Mouse (Mus musculus): ENCODE results near the gene Emilin2.

Gene Emilin2

DNA sequence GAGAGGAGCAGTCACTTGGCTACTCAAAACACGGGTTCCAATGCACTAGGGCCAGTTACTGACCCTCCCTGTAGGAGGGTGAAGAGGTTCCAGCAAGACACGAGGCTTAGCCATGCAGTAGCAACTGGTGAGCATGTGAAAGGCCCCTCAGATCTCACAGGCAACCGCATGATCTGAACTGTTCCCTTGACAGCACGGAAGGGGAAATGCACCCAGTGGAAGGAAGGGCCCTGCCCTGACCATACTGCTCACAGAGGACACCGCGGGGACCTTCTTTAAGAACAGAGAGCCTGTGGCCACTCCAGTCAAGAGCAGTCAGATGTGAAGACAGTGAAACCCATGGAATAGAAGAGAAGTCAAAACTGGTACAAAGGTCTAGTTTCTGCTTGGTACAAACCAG lies 48.6 kb downstream of the Emilin2 start:
- no peak for DNase-seq

- DNase-seq: no peak
Measured at GRCm38 (mm10) chr17:71260658-71261057, 51.1 kb downstream of the Emilin2 start.

- no peak for DNase-seq
Measured at GRCm38 (mm10) chr17:71259727-71260126, 52.1 kb downstream of the Emilin2 start.

DNA sequence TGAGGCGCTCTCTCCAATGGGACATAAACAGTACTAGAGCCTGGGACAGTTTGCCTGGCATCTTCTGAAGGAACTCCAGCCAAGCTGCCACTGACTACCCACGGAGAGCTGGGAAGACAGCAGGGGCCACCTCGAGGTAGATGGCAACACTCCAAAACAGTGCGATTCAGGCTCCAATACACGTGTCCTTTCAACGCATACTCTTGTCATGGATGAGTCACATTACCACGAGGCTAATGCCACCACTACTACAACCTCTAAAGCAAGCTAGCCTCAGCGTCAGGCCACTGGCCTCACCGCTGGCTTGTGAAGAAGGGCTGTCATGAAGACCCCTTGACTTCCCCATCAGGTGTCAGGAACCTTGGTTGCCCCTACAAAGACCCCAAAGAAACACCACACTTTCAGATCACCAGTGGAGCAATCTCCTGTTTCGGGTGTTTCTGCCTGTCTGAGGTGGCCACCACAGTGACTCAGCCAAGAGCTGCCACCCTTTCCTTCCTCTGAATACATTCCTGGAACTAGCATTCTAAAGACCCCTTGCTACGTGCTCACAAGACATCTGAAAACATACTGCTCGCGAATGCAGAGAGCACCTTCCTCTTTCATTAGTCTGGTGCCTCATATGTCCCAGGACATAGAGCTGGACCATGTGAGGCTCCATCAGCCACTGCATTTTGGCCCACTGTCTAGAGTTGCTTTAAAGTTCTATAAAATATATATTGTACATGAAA lies 54.8 kb downstream of the Emilin2 start:
- DNase-seq: no peak

DNA sequence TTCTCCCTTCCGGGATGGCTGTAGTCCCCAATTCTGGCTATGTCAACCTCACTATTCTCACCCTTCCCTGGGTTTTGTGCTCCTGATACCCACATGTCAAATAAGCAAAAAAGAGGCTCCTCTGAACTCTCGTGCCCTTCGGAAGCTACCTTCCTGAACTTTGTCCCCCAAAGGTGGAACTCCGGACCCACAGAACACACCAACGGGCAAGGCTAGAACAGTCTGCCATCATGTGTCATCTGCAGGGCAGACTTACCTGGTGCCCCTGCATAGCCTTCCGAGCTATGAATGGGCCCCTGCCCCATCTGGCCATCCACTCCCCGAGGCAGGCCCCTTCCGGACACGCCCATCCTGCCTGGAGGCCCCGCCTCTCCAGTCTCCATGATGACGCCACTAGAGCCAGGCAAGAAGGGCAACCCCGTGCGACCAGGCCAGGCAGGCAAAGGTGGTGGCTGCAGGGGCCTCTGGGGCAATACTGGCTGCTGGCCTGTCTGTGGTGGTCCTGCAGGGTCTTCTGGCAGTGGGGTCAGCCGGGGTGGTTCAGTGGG lies 55.6 kb downstream of the Emilin2 start:
- DNase-seq: no peak

DNA sequence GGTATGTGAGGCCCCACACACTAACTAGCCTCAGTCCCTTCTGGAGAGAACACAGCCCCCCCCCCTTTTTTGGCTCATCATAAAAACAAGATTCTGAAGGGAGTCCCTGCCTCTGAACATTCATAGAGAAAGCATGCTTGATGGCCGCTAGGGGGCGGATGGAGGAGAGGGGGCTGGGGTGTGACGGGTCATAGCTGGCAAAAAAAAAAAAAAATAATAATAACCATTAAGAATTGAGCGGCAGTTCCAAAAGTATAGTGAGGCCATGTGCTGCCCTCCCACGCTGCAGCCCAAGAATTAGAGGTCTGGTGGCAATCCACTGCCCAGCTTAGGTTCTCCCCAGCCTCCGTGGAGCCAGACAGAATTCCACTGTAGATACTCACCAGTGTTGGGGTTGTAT lies 57.0 kb downstream of the Emilin2 start:
- no peak for DNase-seq

DNA sequence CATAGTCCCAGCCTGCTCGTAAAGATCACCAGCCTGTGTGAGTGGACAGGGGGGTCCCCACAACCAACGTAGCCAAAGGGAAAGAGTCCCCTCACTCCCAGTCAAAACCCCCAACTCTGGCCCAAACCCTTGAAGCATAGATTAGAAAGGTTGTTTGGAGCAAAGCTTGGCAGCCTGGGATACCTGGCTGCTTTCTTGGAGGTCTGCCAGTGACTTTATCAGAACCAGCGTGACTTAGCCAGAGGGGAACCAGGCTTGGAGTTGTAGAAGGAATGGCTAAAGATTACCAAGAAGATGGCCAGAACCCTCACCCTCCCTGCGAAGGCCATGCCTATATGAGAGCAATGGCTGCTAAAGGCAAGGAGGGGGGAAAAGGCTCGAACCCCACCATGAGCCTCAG lies 57.7 kb downstream of the Emilin2 start:
- DNase-seq: no peak

GRCm38 (mm10) chr17:71253391-71253790 lies 58.4 kb downstream of the Emilin2 start:
- DNase-seq: no peak

GRCm38 (mm10) chr17:71252101-71252500 lies 59.7 kb downstream of the Emilin2 start:
- DNase-seq: no peak

DNA sequence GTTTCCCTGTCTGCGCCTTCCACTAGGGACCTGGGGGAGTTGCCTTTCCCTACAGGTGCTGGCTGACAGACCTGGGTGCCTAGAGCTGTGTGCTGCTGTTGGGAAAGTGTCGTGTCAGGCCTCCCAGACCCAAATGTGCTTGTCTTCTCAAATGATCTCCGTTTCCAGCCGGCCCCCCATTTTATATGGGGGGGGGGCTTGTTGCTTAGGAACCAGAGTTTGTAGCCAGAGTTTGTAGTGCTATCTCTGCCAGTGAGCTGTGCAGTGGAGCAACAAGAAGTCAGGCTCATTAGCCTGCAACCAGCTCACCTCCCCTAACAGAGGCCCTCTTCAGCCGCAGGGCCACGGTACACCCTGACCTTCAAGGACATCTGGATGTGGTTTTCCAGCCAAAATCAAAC lies 60.2 kb downstream of the Emilin2 start:
- no peak for DNase-seq

DNA sequence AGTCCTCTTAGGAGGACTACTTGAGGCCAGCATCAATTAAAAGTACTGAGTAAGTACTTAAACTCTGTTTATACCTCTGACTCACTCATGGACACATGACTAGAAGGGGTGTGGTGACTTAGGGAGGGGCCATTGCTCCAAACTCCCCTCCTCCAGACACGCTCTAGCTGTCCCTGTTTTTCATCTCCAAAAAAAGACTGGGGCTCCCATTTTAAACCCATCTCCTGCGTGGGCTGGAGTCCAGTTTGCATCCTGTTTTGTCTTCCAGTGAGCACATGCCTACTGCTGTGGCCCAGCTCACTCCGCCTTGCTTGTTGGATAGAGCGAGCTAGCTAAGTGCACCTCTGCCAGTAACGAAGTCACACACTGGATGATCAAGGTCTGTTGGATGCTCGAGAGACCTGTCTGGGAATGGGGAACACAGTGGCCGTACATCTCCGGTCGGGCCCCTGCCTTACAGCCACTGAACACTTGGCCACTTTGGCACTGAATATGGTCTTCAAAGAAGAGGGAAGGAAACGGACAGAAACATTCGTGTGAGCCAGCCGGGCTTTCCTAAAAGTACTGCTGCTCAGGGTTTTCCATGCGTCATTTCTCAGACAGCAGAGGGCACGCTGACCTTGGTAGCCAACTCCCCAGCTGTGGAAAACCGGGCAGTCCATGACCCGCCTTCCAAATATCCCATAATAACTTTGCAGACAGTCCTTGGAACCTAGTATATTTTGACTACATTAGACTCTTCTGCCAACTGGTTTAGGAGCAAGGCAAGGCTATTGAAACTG lies 60.8 kb downstream of the Emilin2 start:
- DNase-seq: no peak

- DNase-seq: no peak
Measured at GRCm38 (mm10) chr17:71250046-71250445, 61.7 kb downstream of the Emilin2 start.

- DNase-seq: no peak
Measured at GRCm38 (mm10) chr17:71248963-71249362, 62.8 kb downstream of the Emilin2 start.

DNA sequence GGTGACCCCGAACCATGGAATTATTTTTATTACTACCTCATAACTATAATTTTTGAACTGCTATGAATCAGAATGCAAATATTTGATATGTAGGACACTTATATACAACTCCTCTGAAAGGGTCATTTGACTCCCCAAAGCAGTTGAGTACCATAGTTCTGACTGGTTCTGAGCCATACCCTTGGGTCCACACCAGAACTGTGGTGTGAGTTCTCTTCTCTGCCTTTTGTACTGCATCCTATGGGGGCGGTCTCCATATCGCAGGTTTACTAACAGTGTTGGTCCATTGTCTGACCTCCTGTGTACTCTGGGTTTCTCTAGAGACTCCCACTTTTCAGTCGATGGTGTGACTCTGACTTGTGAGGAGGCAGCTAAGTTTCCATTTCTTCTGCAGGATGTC lies 65.8 kb downstream of the Emilin2 start:
- no peak for DNase-seq

DNA sequence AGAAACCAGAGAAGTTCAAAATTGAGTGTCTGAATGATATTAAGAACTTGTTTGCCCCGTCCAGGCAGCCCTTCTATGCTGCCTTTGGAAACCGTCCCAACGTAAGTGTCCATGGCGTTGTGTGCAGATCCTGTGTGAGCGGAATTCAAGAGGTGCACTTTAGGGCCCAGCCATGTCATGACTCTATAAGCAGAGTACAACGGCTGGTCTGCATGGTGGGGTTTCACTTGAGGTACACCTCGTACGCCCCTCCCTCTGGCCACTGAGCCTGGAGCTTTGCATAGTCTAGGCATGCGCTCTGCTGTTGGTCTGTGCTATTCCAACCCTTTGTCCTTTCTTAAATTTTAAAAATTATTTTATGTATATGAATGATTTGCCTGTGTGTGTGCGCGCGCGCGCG lies 66.6 kb downstream of the Emilin2 start:
- no peak for DNase-seq

DNA sequence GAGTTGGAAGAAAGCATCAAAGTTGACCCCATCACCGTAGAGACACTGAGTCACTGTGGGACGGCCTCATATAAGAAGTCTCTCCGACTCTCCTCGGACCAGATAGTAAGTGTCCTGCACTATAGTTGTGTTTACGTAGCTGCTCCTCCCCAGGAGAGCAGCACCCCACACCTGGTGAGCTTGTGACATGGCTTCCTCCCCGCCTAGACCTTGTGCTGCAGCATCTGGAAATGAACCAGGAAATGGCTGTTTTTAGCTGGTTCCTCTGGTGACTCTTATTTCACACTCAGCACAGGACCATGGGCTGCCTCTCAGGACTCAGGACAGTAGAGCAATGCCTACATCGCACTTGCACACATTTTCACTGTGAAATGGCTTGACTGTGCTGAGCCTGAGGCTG lies 69.1 kb downstream of the Emilin2 start:
- no peak for DNase-seq

DNA sequence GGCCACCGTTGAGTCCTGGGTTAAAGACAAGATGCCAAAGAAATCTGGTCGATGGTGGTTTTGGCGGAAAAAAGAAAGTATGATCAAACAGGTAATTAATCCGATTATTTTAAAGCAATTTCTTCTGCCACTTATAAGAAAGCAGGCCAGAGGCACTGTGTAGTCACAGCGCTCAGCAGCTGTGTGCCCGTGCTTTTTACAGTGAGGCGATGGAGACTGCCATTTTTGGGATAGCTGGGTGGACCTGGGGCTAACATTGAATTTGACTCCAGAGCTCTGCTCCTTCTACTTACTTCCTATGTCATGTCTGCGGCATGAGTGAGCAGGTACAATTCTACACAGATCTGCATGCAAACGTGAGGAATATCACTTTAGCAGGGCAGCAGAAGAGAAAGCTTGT lies 71.0 kb downstream of the Emilin2 start:
- no peak for DNase-seq

- DNase-seq: no peak
Measured at GRCm38 (mm10) chr17:71238494-71238893, 73.3 kb downstream of the Emilin2 start.

- DNase-seq: no peak
Measured at GRCm38 (mm10) chr17:71235229-71235958, 76.4 kb downstream of the Emilin2 start.

GRCm38 (mm10) chr17:71234041-71234594 lies 77.7 kb downstream of the Emilin2 start:
- no peak for DNase-seq

DNA sequence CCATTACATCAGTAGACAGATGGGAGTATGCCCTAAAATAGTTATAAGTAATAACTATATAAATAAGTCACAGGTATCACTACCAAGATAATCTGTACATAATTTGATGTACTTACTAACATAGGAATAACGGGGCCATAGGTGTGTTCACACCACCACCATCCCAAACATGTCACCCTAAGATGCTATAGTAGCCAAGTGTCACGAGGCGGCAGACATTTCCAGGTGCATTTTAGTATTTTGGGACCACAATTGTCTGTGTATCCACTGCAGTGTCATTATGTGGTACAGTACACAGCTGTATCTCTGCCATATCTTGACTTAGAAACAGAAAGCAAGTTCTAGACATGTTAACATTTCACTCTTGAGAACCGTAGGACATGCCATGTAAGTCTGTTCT lies 78.6 kb downstream of the Emilin2 start:
- no peak for DNase-seq

DNA sequence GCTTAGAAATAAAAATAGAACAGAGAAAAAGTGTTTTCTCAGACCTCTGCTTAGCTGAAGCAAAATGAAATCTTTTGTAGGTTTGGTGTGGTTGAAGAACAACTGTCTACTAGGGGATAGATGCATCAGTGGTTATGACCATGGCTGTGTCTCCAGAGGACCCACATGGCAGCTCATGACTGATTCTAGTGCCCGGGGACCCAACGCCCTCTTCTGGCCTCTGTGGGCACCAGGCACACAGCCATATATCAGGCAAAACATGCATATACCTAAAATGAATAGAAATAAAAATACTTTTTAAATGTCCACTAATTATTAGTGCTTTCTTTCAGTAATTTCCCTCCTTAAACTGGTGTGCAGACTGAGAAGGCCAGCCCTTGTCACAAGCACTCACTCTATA lies 79.8 kb downstream of the Emilin2 start:
- DNase-seq: no peak

- DNase-seq: no peak
Measured at GRCm38 (mm10) chr17:71230108-71230709, 81.6 kb downstream of the Emilin2 start.

Measured in cerebellum, adult 11 months (tissue).